Mouse (Mus musculus) spleen, adult 18-20 months (tissue): Measurements from ENCODE around the gene Rbm17.

Experiments
- DNase-seq, 2 experiments: peaks; one replicate each; pipeline ENCODE4 v3.0.0; 2022; ENCODE audit warnings: mixed read lengths in 2 of 2

Gene Rbm17

DNA sequence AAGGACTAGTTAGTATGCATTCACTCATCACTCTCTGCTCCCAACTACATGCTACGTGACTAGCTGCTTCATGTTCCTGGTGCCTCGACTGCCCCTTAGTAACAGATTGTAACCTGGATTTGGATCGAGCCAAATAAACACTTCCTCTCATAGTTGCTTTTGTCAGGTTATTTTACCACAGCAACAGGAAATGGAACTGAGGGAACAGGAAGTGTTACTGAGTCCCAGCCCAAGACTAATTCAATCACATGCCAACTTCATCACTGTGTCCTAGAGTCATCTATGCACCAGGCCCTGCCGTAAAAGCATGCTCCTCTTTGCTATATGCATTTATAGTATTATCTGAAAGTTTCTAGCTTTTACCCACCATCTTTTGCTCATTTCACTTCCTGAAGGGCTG, 16.0 kb downstream of the Rbm17 start:
- DNase-seq, result no peak

DNA sequence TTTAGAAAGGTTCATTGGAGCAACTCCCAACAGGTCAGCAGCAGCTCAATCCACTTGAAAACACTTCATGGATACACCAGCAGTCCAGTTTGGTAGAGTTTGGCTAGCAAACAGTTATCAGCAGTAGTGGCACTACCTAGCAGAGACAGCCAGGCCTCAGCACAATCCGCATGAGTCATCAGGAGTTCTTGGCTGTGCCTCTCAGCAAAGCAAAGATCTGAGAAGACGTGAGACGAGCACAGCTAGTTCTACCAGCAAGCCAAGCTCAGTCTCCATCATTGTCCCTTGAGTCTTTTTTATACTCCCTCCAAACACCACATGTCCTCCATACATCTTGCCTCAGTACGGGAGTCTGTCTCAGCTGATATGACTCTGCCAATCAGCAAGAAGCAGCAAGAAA, 24.6 kb downstream of the Rbm17 start:
- no peak for DNase-seq

DNA sequence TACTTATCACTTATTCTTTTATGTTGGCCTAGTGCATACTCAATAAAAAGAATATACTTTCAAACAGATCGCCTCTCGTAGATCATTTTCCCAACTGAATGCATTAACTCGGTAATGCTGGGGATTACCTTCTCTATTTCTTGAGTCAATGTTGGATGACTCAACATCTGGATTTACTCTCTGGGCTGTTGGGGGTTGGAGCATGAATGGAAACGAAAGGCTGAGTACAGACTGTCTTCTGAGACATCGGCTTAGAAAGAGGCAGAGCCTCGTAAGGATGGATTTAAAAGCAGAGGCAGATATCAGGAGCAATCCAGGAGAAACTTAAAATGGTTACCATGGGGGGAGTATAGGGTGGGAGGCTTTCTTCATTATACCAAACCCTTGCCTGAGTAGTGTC, 25.8 kb downstream of the Rbm17 start:
- DNase-seq, result no peak

DNA sequence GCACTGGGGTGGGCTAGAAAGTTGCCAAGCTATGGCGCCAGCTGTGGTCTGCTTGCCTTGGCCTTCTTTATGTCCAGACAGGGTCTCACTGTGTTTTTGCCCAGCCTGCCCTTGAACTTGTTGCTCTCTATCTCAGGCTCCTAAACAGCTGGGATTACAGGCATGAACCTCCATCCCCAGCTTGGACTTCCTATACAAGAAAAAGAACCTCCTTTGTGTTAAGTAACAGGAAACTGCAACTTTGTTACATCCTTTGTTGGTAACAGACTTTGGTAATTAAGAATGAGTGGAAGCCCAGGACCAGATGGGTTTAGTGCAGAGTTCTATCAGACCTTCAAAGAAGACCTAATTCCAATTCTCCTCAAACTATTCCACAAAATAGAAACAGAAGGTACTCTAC, 30.3 kb downstream of the Rbm17 start:
- DNase-seq, result no peak

DNA sequence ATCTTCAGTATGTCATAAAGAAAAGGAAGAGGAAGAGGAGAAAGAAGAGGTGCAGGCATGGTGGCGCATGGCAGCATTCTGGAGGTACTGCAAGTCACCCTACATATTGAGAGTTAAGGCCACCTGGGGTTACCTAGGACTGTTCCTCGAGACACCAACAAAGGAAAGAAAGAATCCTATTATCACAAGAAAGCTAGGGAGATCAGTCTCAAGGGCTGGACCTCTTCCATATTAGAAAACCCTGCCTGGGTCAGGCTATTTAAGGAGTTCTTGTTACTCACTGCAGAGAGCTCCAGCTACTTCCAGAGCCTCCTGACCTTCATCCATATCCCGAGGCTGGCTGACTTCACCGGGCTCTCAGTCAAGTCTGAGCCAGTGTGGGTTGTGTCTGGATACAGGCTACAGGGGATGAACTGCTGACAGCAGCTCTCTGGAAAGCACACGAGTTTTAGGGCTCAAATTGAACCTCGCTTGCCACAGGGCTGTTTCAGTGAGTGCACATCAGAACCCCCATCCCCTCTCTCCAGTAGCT, 32.9 kb downstream of the Rbm17 start:
- no peak for DNase-seq

DNA sequence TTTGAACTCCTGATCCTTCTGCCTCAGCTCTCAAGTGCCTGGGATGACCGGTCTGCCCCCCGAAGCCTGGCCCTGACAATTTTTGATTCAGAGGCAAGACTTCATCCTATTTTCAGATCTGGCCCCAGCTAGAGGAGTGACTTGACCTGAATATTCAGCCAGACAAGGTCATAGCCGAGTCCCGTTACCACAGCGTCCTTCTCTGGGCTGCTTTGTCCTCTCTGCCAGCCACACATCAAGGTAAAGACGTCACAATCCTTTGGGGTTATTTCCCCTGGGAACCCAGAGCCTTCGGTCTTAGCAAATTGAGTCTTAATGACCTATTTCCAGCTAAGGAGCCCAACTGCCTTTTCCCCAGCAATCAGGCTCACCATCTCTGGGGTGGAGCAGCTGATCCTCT, 35.5 kb downstream of the Rbm17 start:
- no peak for DNase-seq

DNA sequence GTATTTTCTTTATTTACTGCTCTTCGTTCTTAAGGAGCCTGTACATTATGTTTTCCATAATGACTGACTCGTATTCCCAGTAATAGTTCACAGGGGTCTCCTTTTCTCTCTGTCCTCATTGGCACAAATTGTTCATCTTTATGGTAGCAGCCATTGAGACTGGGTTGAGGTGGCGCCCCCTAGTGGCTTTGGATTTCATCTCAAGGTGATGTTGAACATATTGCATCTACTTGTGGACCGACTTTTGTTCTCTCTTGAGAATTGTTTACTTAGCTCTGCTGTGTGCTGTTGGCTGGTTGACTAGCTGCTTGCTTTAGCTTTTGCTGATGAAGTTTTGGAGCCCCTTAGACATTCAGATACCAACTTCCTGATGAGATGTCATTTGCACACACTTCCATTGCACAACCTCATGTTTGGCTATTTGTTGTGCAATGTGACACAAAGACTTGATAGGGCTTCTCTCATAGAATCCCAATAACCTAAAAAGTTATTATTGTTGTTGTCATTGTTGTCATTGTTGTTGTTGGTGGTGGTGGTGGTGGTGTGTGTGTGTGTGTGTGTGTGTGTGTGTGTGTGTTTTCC, 36.1 kb downstream of the Rbm17 start:
- DNase-seq, result peak; percentile 39 to 79

DNA sequence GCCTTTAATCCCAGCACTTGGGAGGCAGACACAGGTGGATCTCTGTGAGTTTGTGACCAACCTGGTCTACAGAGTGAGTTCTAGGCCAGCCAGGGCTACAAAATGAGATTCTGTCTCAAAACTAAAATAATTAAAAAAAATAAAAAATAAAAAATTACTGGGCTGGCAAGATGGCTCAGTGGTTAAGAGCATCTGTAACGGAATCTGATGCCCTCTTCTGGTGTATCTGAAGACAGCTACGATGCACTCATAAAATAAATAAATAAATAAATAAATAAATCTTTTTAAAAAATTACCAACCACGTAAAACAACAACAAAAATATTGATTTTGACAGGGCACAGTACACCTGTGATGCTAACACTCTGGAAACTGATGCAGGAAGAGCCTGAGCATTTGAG, 37.1 kb downstream of the Rbm17 start:
- DNase-seq, result no peak

DNA sequence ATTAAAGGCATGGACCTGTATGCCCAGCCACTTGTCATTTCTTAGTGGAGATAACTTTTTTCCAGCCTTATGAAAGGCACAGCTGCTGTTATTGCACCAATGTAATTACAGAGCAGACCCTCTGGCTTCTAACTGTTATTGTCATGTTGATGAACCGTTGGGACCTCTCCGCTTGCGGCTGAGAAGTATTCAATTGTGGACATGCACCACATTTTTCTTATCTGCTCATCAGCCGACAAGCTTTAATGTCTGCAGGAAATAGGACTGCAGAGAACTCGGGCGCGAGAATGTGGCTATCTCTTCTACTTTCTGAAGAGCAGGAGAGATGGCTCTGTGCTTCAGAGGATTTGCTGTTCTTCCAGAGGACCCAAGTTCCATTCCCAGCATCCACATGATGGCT, 37.7 kb downstream of the Rbm17 start:
- DNase-seq, result no peak

DNA sequence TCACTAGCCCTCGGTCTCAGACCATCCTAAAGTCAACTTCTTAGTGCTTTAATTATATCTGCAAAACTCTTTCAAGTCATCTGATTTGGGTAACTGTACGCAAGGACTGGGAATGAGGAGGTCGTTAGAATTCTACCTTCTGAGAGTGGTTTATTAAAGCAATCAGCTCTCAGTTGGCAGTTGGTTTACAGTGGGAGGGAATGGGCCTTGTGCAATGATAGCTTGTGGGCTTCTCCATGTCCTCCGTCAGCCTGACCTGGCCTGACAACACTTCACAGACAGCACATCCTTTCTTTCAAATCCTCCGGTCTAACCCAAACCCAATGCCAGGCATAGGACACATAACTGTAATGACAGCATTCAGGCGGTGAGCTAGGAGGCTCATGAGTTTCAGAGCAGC, 39.2 kb downstream of the Rbm17 start:
- no peak for DNase-seq

DNA sequence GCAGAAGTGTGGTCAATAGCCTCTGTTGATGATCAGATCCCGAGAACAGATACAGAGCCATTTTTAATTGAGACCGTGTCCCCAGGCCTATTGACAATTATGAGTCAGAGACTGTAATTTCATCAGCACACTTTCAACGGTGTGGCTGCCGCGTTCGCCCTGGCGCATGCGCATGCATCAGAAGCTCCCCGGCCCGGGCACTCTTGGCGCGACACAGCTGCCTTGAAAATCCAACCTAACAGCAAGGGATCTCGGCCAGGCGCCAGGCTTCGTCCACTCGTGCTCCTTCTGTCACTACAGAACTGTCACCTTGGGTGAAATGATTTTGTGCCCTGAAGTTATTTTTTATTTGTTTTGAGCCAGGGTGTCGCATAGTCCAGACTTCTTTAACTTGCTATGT, 40.7 kb downstream of the Rbm17 start:
- no peak for DNase-seq

DNA sequence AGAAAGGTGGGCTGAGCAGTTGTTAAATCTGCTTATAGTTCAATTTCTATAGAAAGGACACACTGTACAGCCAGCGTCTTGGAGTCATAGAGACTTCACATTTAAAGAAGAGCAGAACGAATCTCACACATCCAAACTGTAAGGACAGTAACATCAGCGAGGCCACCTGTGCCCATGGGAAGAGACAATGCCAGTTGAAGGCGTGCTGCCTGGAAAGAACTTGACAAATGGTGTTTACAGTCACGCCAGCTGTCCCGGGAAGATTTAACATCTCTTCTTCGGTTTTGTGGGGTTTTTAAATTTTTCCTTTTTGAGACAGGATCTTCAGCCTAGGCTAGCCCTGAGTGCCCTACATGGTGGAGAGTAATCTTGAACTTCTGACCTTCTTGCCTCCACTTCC, 45.3 kb downstream of the Rbm17 start:
- DNase-seq, result no peak

DNA sequence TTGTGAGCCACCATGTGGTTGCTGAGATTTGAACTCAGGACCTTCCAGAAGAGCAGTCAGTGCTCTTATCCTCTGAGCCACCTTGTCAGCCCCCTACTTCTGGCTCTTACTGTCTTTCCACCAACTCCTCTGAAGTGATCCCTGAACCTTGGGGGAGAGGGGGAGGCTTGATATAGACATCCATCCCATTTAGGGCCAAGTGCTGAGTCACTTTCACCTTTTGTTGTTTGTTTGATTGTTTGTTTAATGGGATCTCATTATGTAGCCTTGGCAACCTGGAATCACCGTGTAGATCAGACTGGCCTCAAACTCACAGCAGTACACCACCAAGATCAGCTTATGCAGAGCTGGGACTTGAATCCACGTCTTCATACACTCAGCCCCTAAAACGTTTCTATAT, 46.7 kb downstream of the Rbm17 start:
- DNase-seq, result no peak

DNA sequence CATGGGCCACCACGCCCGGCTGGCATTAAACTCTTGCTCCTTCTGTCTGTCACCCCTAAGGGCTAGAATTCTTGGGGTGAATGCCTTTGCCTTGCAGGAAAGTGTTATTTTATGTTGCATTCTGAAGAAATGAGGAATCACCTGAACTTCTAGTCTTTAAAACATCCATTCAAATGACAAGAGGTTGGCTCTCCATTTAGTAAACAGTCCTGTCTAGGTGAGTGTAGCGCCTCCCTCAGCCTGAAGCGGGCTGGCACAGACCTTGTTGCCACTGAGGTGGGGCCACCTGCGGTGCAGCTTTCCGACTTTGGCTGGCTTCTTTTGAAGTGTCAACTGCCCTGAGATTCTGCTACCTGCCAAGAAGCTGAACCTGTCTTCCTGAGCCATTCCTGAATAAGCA, 48.6 kb downstream of the Rbm17 start:
- DNase-seq, result no peak

DNA sequence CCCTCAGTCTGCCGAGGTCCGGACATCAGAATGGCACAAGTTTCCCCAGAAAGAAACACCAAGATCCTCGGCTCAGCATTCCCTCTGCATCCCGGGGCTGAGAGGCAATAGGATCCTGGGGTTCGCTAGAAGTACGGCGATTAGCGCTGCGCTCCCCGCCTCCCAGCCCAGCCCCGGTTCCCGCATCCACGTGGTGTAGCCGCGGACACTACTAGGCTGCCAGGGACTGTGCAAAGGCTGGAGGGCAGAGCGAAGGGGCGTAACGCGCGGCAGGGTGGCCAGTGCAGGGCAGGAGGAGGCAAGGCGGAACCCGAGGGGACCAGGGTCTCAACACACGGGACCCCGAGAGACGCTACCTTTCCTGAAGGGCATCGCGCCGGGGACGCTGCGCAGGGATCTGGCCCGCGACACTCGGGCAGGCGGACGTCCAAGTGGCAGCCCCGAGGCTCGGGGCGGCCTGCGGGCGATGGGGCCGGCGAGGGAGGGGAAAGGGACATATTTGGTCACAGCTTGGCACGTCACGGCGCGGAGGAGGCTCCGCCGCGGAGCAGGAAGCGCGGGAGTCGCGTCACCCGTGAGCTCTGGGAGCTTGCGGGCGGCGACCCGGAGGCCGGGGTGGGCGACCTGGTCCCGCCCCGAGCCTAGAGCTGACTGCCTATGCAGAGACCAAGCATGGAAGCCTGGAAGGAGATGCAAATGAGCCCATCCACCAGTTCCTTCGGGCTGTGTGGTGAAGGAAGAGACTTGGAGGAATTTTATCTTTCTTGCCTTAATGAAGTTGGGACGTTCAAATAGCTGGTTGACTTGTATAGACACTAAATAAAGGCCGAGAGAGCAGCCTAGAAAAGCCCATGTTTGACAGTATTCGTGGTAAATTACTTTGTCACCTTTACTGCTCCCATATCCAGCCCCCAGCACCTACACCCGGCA, 50.2 kb downstream of the Rbm17 start, which contains the start of gene Pfkfb3:
Pfkfb3 (minus strand) TSS at position 607 of the 930 bp plus-strand sequence.
- peak; percentile 78 to 79 for DNase-seq

DNA sequence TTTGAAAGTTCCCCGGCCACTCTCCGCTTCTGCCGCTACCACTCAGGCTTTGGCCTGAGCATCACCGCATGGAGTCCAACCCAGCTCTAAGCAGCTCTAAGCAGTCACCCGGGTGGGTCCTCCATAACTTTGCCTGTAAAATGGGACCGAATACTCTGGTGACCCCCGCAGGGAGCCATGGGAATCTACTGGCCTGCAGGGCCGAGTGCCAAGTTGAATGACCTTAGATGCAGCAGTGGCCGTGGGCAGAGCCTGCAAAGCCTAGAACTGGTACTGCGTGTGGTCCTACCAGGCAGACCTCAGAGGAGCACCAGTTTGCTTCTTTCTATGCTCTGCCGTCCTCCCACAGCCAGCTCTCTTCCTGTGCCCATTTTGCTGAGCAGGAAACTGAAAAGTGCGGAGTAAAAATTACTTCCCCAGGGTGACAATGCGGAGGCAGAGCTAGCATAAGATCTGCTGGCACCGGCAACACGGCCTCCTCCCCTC, 50.9 kb downstream of the Rbm17 start:
- DNase-seq, result no peak

DNA sequence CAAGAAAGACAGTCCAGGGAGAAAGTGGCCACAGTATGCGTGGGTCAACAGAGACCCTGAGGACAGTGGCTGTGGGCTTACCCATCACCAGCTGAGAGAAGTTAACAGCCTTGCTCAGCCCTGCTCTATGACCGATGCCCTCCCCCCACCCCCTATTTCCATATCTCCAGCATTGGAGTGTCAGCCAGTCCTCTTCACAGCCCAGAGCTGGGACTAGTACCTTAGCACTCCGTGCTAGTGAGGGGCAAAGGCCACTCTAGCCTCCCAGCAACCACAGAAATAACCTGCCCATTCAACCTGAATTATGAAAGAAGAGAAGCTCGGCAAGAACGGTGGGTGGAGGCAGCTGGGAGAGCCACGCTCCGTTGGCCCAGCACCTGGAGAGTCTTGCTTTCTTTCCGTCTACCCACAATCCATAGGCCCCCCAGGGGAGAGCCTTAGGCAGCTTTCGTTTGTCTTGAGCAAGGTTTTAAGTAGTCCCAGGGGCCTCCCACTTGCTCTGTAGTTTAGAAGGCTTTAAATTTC, 51.6 kb downstream of the Rbm17 start:
- DNase-seq, result peak; percentile 22 to 33

DNA sequence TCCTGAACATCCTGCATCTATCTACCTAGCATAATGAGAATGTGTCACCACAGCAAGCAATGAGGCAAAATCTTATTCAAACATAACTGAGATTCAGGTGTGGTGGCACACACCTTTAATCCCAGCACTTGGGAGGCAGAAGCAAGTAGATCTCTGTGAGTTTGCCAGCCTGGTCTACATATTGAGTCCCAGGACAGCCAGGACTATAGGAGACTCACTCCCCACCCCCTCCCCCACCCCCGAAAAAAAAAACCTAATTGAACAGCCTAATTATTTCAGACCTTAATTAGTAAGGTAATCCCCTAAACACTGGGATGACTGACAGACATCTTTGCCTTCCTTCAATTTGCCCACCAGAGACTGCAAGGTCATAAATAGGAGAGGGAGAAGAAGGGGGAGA, 52.2 kb downstream of the Rbm17 start:
- no peak for DNase-seq

DNA sequence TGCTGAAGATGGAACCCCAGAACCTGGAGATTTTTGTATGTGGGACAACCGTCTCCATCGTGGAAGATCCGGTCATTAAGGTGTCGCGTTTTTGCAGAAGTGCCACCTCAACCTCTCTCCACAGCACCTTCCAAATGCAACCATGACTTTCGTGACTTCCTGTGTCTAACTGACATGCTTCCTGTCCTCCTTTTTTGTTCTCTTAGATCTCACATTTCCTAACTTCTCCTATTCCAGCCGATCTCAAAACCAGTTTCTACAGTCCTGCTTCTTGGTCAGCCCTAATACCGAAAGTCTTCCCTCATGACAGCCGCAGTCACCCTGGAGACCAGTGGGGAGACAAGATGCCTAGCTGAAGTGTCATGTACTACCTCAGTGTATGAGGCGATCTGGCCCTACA, 55.4 kb downstream of the Rbm17 start:
- no peak for DNase-seq

DNA sequence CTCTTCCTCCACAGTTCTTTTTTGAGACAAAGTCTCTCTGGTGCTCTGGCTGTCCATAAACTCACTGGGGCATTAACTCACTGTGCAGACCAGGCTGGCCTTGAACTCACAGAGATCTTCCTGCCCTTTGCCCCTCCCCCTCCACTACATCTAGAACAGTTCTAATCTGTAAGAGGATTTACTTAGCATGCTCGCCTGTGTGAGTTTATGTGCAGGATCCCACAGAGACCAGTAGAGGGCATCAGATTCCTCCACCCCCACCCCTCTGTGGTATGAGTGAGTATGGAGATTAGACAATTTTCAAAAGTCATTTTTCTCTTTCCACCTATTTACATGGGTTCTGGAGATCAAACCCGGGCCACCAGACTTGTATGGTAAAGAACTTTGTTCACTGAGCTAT, 56.3 kb downstream of the Rbm17 start:
- peak in 1 of 2 experiments; percentile 25 for DNase-seq

DNA sequence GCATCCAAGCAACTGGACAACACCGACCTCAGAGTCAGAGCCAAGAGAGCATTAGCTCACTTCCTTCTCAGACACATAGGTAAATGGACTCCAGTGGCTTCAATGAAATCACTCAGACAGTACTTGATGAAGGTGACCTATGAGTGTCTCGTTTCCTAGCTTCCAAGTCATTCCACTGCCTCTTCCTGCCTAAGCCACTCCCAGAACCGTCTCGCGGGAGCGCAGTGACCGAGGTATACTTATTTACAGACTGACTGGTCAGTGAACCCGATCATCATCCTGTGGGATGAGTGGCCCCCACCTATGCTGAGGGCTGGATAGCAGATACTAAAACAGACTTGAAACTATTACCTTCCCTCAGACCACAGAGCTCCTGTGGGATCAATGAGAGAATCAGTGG, 57.9 kb downstream of the Rbm17 start:
- DNase-seq, result no peak

DNA sequence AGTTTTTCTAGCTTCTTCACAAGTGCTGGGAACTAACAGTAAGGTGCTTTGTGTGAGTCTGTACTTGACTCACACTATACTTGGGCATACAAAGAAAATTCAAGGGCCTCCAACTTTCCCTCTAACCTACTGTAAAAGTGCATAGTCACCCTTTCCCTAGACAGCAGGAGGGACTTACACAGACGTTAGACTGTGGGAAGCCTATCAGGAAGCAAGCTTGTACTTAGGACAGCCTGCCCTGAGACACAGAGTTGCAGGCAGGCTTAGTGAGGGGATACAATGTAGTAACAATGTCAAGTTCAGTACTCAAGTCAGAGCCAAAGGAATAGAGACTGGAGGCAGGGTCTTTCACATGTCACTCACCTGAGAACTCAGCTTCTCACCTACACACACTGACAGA, 58.6 kb downstream of the Rbm17 start:
- no peak for DNase-seq

DNA sequence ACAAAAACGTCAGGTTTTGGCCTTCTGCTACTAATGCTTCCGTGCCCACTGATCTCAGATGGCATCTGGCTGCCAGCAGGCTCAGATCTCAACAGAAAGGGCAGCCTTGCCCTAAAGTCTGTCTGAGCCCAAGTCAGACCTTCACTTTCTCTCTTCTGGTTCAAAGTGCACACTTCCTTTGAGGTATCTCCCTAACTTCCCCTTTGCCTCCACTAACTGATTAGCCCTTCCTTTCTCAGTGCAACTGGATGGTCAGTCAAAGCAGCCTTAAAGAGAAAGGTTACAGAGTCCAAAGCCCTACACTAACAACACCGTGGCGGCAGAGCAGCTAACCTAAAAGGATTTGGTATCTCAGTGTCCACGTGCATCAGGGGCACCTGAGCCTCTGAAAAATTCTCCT, 59.6 kb downstream of the Rbm17 start:
- no peak for DNase-seq

DNA sequence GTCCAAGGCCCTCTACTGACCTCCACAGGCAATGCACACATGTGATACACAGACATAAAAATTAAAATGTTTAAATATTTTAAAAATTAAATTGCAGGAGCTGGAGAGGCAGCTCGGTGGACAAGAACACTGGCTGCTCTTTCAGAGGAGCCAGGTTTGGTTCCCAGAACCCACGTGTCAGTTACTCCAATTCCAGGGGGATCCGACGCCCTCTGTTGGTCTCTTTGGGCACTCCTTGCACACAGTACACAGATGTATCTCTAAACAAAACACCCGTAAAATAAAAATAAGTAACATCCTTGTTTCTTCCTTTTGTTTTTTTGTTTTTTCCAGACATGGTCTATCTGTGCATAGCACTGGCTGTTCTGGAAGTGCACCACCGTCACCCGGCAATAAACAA, 60.8 kb downstream of the Rbm17 start:
- no peak for DNase-seq
